Mouse (Mus musculus) hindbrain, embryonic 10.5 days (tissue): ENCODE measurements around the gene Kcnq2. TPM values are rescaled to one million over a fixed set of nuclear protein-coding genes. Genes with fewer than 3 reads are reported as not detected.

Experiments used
- DNase-seq: peaks from one replicate; pipeline ENCODE4 v3.0.0-alpha.2; 2017; ENCODE audit warnings: low spot score
- H3K27ac ChIP-seq: fragments of 300-500 bp; sonication (generic); 2 replicates; pipeline ENCODE4 v1.5.1; 2016; ENCODE audit warnings: mild to moderate bottlenecking, moderate library complexity
- H3K27me3 ChIP-seq: fragments of 300-500 bp; sonication (generic); 2 replicates; pipeline ENCODE4 v1.6.1; 2016; ENCODE audit warnings: mild to moderate bottlenecking; ENCODE audit not compliant: poor library complexity, insufficient read depth, severe bottlenecking
- H3K36me3 ChIP-seq: fragments of 300-500 bp; sonication (generic); 2 replicates; pipeline ENCODE4 v1.6.1; 2016; ENCODE audit warnings: mild to moderate bottlenecking, moderate library complexity
- H3K4me1 ChIP-seq: fragments of 300-500 bp; sonication (generic); replicated peaks from 2 replicates; pipeline ENCODE4 v1.6.1; 2016; ENCODE audit warnings: mild to moderate bottlenecking
- H3K4me3 ChIP-seq: fragments of 300-500 bp; sonication (generic); 2 replicates; pipeline ENCODE4 v1.5.1; 2016; ENCODE audit warnings: mild to moderate bottlenecking, moderate library complexity
- H3K9me3 ChIP-seq: fragments of 300-500 bp; sonication (generic); 2 replicates; pipeline ENCODE4 v1.6.1; 2016; ENCODE audit warnings: mild to moderate bottlenecking, moderate library complexity
- WGBS: fragments of 180-500 bp; shearing (Covaris S2); methylation state at CpG from one replicate; pipeline ENCODE4 v1.1.7; 2016; 5-methylcytosine and 5-hydroxymethylcytosine counted together
- polyA plus RNA-seq: library from polyadenylated mRNA; unstranded; fragments of >200 nt; fragmentation: Nextera tagmentation; extraction: Ambion mirVana; gene quantifications from 2 replicates; pipeline ENCODE4 v1.2.1, GENCODE M21; 2016

Kcnq2 gene
- 5.4 and 15.5 TPM in 2 replicates for polyA plus RNA-seq

DNA sequence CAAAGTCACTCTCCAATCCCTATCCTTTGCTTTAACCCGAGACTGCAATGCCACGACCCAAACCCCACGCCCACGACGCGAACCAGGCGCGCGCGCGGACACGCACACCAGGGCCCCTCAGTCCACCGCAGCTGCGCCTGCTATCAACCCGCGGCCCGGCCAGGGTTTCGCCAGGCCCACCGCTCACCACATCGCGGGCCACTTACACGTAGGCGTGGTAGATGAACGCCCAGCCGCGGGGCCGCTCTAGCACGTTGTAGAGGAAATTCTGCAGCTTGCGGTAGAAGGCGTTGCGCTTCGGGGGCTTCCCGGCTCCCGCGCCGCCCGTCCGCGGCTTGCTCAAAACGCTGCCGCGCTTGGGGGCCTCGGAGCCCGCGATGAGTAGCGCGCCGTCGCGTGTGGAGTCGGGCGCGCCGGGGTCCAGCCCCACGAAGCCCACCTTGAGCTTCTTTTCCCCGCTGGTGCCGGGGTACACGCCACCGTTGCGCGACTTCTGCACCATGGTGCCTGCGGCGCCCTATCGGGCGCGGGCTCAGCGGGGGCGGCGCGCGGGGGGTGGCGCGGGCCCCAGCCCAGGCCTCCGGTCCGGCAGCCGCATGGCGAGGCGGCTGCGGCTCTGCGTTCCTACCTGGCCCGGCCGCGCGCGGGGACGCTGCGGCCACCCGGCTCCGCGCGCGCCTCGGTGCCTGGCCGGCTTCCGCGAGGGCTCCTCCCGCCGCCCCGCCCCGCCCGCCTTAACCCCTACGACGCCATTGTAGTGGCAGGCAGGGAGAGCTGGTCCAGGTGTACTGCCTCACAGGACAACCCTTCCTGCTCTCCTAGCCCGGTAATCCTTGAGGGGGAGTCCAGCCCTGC lies at the start of gene Kcnq2:
Gene Kcnq2 (minus strand): TSS at position 710 of the 855 bp plus-strand sequence.
- H3K4me1 ChIP-seq, result peaks cover 22% of the 10 kb centered on the region
- WGBS, result under 1% methylated on average over 104 of the region's 104 CpGs

DNA sequence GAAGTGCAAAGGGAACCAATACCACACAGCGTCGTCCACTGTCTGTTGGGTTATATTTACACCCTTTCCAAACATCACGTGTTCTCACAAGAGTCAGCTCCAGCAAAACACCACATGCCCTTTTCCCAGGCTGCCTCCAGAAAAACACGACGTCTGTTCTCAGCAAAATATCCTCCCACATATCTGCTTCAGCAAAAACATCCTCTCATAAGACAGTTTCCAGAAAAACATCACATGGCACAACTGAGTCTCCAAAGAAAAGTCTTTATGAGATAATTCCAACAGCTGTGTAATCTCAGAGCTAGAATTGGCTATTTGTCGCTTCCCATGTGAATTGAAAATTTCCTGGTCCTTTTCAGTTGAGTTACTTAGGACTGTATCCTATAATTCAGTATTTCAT lies 45.8 kb upstream of the Kcnq2 start:
- Histone ChIP-seq H3K27ac (no peak overlapping the region), H3K27me3 (no peaks in the 10 kb centered on the region), H3K4me3 (no peak overlapping the region), H3K36me3 (no peaks in the 10 kb centered on the region), H3K9me3 (no peaks in the 10 kb centered on the region), H3K4me1 (no peaks in the 10 kb centered on the region)
- DNase-seq, result no peak
- WGBS, result 85% methylated on average over 6 of the region's 6 CpGs

More for the DNA sequence above, at the start of gene Kcnq2:
- Histone ChIP-seq H3K9me3 (no peaks in the 10 kb centered on the region), H3K36me3 (no peaks in the 10 kb centered on the region), H3K4me3 (peak within 1 kb of the TSS; percentile 72), H3K27me3 (peaks cover 84% of the 10 kb centered on the region), H3K27ac (peak within 1 kb of the TSS; percentile 86)
- peak; percentile 40 for DNase-seq

DNA sequence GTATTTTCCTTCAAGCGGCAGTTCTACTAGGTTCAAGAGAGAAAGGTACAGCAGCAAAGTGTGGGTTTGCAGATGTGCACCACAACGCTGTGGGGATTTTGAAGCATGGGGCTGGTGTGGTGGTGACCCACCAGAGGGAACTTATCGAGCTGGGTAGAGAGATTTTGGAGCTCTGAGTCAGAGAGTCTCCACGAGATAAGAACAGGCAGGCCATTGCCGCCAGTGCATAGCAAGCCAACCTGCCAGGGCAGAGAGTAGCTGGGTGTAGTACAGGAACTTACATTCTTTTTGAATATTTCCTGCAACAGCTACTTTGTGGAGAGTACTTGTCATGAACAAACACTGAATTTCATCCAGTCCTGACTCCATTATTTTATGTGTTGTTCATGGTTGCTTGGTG lies 43.4 kb upstream of the Kcnq2 start:
- 87% methylated on average over 5 of the region's 5 CpGs for WGBS
- Histone ChIP-seq H3K4me1 (no peaks in the 10 kb centered on the region), H3K36me3 (no peaks in the 10 kb centered on the region), H3K4me3 (no peak overlapping the region), H3K27ac (no peak overlapping the region), H3K9me3 (no peaks in the 10 kb centered on the region), H3K27me3 (no peaks in the 10 kb centered on the region)
- no peak for DNase-seq

DNA sequence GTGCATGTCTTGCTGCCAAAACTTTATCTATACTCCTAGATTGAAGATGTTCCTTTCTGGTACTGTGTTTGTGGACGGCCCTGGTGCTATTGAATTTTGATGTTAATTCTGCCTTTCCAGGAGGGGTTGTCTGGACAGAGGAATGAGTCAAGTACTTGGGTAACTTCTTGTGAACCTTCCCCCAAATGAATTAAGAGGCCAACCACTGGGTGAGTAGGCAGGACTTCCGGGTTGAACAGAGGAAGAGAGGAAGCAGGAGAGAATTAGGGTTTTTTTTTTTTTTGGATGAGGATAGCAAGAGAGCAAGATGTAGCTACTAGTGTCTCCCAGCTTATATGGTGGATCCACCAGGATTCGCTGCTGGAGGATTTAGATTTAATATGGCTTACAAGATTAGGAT lies 42.9 kb upstream of the Kcnq2 start:
- Histone ChIP-seq H3K4me1 (no peaks in the 10 kb centered on the region), H3K9me3 (no peaks in the 10 kb centered on the region), H3K27me3 (no peaks in the 10 kb centered on the region), H3K4me3 (no peak overlapping the region), H3K36me3 (no peaks in the 10 kb centered on the region), H3K27ac (no peak overlapping the region)
- DNase-seq, result no peak
- 71% methylated on average over 3 of the region's 3 CpGs for WGBS

DNA sequence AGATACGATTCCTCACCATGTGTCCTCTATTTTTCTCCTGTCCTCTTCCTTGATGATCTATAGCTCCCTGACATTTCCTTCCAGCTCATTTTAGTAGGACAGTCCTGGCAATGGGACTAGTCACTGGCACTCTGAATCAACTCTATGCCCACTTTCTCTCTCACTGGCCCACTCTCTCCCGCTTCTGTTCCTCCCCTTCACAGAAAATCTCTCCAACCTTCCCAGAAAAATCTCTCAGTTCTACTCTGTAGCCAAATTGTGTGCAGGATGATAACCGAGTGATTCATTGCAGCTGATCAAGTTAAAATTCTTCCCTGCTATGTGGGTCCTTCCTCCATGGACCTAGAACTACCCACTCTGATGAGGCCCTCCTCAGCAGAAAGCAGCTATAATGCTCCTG lies 39.5 kb upstream of the Kcnq2 start:
- WGBS, result 88% methylated on average over 3 of the region's 3 CpGs

DNA sequence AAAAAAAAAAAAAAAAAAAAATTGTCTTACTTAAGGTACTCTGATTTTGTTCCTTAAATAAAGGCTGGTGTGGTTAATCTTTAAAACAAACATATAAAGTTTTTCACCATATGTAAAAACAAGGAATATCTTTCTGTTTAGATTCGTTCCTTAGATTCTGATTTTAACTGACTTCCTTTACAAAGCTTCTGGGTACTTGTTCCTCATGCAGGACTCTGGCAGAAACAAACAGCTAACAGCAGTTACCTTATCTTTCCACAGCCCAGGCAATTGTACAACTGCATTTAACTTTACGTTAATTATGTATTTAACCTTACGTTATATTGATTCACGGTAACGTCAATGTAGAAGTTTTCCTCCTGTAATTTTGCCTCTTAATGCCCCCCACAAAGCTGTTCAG lies 31.4 kb upstream of the Kcnq2 start:
- H3K36me3 ChIP-seq, result no peaks in the 10 kb centered on the region
- 91% methylated on average over 5 of the region's 5 CpGs for WGBS
- H3K27ac ChIP-seq, result no peak overlapping the region
- peaks cover 6% of the 10 kb centered on the region; the same call in 1 of the 2 replicates for H3K27me3 ChIP-seq
- no peaks in the 10 kb centered on the region for H3K4me1 ChIP-seq
- H3K4me3 ChIP-seq, result no peak overlapping the region
- DNase-seq, result no peak
- H3K9me3 ChIP-seq, result 0 out of 2 replicates have a peak, but pooled peaks cover 3% of the 10 kb centered on the region

More for the DNA sequence above, 39.5 kb upstream of the Kcnq2 start:
- Histone ChIP-seq H3K27ac (no peak overlapping the region), H3K27me3 (no peaks in the 10 kb centered on the region), H3K36me3 (no peaks in the 10 kb centered on the region), H3K9me3 (0 out of 2 replicates have a peak, but pooled peaks cover under 1% of the 10 kb centered on the region), H3K4me3 (no peak overlapping the region), H3K4me1 (no peaks in the 10 kb centered on the region)
- no peak for DNase-seq

DNA sequence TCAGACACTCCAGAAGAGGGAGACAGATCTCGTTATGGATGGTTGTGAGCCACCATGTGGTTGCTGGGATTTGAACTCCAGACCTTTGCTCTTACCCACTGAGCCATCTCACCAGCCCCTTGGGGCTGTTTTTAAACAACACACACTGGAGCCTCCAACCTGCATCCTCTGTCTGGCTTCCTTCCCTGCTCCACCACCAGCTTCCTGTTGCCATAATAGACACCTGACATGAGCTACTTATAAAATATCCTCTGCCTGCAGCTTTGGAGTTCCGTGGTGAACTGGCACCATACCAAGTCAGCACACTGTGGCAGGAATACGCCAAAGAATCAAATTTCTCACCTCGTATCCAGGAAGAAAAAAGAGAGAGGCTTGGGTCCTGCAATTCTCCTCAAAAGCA lies 25.7 kb upstream of the Kcnq2 start:
- H3K4me3 ChIP-seq, result no peak overlapping the region
- no peak overlapping the region for H3K27ac ChIP-seq
- peaks cover 41% of the 10 kb centered on the region for H3K27me3 ChIP-seq
- H3K36me3 ChIP-seq, result no peaks in the 10 kb centered on the region
- 81% methylated on average over 4 of the region's 4 CpGs for WGBS
- DNase-seq, result no peak
- H3K4me1 ChIP-seq, result peaks cover 31% of the 10 kb centered on the region
- H3K9me3 ChIP-seq, result no peaks in the 10 kb centered on the region

DNA sequence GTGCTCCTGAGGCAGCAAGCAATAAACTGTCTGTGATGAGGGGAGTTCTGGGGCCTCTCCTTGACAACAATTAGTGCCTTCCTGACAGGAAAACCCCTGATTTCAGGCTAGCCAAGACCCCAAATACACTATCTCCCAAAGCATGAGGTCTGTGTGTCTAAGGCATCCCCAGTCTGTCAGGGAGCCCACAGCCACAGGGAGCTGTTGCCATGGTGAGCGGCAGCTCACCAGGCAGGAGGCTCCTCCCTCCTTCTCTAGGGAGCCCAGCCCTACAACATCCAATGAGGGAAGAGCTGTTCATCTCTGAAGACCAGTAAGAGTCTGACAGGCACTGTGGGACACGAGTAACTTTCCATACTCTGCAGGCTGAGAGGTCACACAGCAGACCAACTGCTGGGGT lies 24.7 kb upstream of the Kcnq2 start:
- peak overlapping the region; percentile 36; the same call in 1 of the 2 replicates for H3K27ac ChIP-seq
- no peak overlapping the region for H3K4me3 ChIP-seq
- 2% methylated on average over 2 of the region's 2 CpGs for WGBS
- H3K36me3 ChIP-seq, result no peaks in the 10 kb centered on the region
- DNase-seq, result peak; percentile 53
- peaks cover 34% of the 10 kb centered on the region for H3K4me1 ChIP-seq
- no peaks in the 10 kb centered on the region for H3K9me3 ChIP-seq
- H3K27me3 ChIP-seq, result peaks cover 46% of the 10 kb centered on the region

DNA sequence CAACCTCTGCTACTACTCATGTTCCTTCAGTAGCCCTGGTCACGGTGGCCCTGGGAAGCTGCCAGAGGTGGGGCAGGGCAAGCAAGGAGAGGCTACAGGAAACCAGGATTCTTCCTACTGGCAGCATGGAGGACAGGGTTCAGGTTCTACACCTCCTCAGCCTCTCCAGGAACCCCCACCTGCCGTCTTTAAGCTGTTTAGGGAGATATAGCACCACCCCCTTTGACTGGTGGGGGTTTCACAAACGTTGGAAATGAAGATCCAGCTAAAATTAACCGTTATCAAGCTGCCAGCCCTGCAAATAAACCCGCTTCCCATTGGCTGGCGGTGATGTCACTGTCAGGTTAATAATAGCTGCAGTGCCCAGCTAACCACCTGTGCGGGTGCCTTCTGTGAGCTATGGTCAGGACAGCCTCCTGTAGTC lies 24.0 kb upstream of the Kcnq2 start:
- 58% methylated on average over 7 of the region's 7 CpGs for WGBS
- H3K27ac ChIP-seq, result no peak overlapping the region
- peaks cover 34% of the 10 kb centered on the region for H3K4me1 ChIP-seq
- H3K36me3 ChIP-seq, result no peaks in the 10 kb centered on the region
- no peak for DNase-seq
- H3K4me3 ChIP-seq, result no peak overlapping the region
- H3K27me3 ChIP-seq, result peaks cover 52% of the 10 kb centered on the region
- H3K9me3 ChIP-seq, result no peaks in the 10 kb centered on the region

DNA sequence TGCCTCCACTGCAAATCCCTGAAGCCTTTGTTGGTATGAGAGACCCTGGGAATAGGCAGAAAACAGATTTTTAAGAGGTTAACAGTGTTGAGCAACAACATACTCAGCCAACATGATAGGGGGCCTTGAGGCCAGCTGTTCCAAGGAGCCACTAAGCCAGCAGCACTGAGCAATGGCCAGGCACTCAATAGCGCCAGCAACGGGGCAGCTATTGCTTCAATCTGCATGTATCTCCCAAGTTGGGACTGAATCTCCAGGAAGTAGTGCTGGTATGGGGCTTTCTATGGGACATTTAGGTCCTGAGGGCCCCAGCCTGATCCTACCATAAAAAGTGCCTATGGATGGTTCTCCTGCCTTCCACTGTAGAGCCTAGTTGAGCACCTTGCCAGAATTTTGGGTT lies 23.4 kb upstream of the Kcnq2 start:
- WGBS, result 89% methylated on average over 2 of the region's 2 CpGs
- H3K4me1 ChIP-seq, result peaks cover 34% of the 10 kb centered on the region
- H3K27me3 ChIP-seq, result peaks cover 58% of the 10 kb centered on the region

DNA sequence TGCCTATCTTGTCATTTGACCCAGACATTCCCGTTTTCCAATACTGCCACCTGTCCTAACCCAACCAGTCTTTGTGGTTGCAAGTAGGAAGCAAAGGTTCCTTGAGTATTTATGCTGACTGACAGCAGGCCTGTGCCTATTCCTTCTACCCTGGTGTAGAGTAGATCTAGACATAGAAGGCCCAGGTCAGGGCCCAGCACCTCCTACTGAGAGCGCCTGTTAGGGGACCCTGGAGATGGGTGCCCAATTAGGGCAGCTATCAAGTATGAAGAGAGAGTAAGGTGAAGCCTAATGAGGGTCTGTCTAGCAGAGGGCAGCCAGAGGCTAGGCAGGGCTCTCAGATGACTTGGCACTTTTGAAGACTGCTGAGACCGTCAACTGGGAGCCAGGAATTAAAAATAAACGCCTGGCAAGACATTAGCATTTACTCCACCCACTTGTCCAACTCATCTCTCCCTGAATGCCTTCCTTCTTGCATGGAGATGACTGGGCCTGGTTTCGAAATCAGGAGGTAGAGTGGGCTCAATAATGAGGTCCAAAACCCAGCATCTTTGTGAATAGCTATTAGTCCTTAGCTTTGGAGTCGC lies 22.7 kb upstream of the Kcnq2 start:
- 76% methylated on average over 6 of the region's 6 CpGs for WGBS
- H3K9me3 ChIP-seq, result no peaks in the 10 kb centered on the region
- no peak overlapping the region for H3K4me3 ChIP-seq
- peaks cover 64% of the 10 kb centered on the region for H3K27me3 ChIP-seq
- no peak for DNase-seq
- peaks cover 34% of the 10 kb centered on the region for H3K4me1 ChIP-seq
- H3K27ac ChIP-seq, result no peak overlapping the region
- H3K36me3 ChIP-seq, result no peaks in the 10 kb centered on the region

More for the DNA sequence above, 23.4 kb upstream of the Kcnq2 start:
- no peaks in the 10 kb centered on the region for H3K36me3 ChIP-seq
- H3K27ac ChIP-seq, result no peak overlapping the region
- no peak for DNase-seq
- H3K9me3 ChIP-seq, result no peaks in the 10 kb centered on the region
- H3K4me3 ChIP-seq, result no peak overlapping the region

DNA sequence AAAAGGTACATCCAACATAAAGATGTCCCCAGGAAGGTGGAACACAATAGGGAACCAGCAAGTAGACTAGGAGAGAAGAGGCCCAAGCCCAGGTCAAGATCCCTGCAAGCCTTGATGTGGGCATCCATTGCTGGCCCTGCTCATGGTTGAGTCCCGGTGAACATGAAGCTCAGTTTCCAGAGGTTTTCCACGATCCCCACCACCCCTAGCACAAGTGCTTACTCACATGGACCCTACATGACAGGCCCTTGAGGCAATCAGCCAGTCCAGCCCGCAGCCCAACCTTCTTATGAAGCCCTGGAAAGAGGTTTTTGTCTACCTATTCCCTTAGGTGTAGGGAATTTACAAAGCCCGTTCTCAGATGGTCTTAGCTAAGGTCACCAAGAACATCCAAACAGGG lies 22.1 kb upstream of the Kcnq2 start:
- Histone ChIP-seq H3K4me1 (peaks cover 34% of the 10 kb centered on the region), H3K36me3 (no peaks in the 10 kb centered on the region), H3K9me3 (no peaks in the 10 kb centered on the region), H3K4me3 (peak overlapping the region; percentile 54), H3K27ac (peak overlapping the region; percentile 70; the same call in 1 of the 2 replicates), H3K27me3 (peaks cover 69% of the 10 kb centered on the region)
- DNase-seq, result no peak
- 84% methylated on average over 4 of the region's 4 CpGs for WGBS
